Mouse (Mus musculus) embryonic facial prominence, embryonic 11.5 days (tissue): ENCODE measurements around the gene Jmjd7. TPM values are rescaled to one million over a fixed set of nuclear protein-coding genes. Genes with fewer than 3 reads are reported as not detected.

ENCODE experiments used
- ATAC-seq: fragments of 200-750 bp; cut with Nextera tagmentation; replicated peaks from 2 replicates; pipeline ENCODE4 v1.8.0; 2017; ENCODE audit warnings: low read depth; ENCODE audit not compliant: insufficient number of reproducible peaks, low FRiP score, low TSS enrichment
- DNase-seq: peaks from one replicate; pipeline ENCODE4 v3.0.0-alpha.2; 2015; ENCODE audit warnings: low spot score
- H3K27ac ChIP-seq: fragments of 300-500 bp; sonication (generic); replicated peaks from 2 replicates; pipeline ENCODE4 v1.5.1; 2014; ENCODE audit warnings: mild to moderate bottlenecking, low read depth, low read length, control low read depth
- H3K27me3 ChIP-seq: fragments of 300-500 bp; sonication (generic); 2 replicates; pipeline ENCODE4 v1.6.1; 2014; ENCODE audit warnings: mild to moderate bottlenecking, low read length, moderate library complexity, mixed read lengths; ENCODE audit not compliant: control insufficient read depth, insufficient read depth
- H3K36me3 ChIP-seq: fragments of 300-500 bp; sonication (generic); replicated peaks from 2 replicates; pipeline ENCODE4 v1.6.1; 2014; ENCODE audit warnings: low read depth, mild to moderate bottlenecking, low read length, moderate library complexity, mixed read lengths; ENCODE audit not compliant: control insufficient read depth, insufficient read depth
- H3K4me1 ChIP-seq: fragments of 300-500 bp; sonication (generic); 2 replicates; pipeline ENCODE4 v1.6.1; 2014; ENCODE audit warnings: low read length, mixed read lengths; ENCODE audit not compliant: control insufficient read depth, insufficient read depth
- H3K4me2 ChIP-seq: fragments of 300-500 bp; sonication (generic); 2 replicates; pipeline ENCODE4 v1.6.1; 2014; ENCODE audit warnings: low read depth, mild to moderate bottlenecking, control low read depth, low read length, moderate library complexity
- H3K4me3 ChIP-seq: fragments of 300-500 bp; sonication (generic); 2 replicates; pipeline ENCODE4 v1.5.1; 2014; ENCODE audit warnings: low read depth, low read length, control low read depth
- H3K9ac ChIP-seq: fragments of 300-500 bp; sonication (generic); replicated peaks from 2 replicates; pipeline ENCODE4 v1.6.1; 2014; ENCODE audit warnings: mild to moderate bottlenecking, control low read depth, low read length
- H3K9me3 ChIP-seq: fragments of 300-500 bp; sonication (generic); replicated peaks from 2 replicates; pipeline ENCODE4 v1.6.1; 2016; ENCODE audit warnings: mild to moderate bottlenecking, low read length, inconsistent platforms, mixed read lengths; ENCODE audit not compliant: control insufficient read depth
- WGBS: fragments of 180-500 bp; shearing (Covaris S2); extraction: QIAGEN DNeasy Blood & Tissue Kit; methylation state at CpG from one replicate; pipeline ENCODE4 v1.1.7; 2014; 5-methylcytosine and 5-hydroxymethylcytosine counted together
- polyA plus RNA-seq: library from polyadenylated mRNA; unstranded; fragments of >200 nt; fragmentation: Nextera tagmentation; extraction: Ambion mirVana; gene quantifications from 2 replicates; pipeline ENCODE4 v1.2.1, GENCODE M21; 2014

Gene Jmjd7
- polyA plus RNA-seq, 1 experiment from 2014 or later: 15.4 TPM

- no peaks in the 10 kb centered on the region for H3K4me1 ChIP-seq
- no peaks in the 10 kb centered on the region for H3K9me3 ChIP-seq
- no peak overlapping the region for H3K4me3 ChIP-seq
- H3K27me3 ChIP-seq: no peaks in the 10 kb centered on the region
- no peak overlapping the region for H3K9ac ChIP-seq
- 81% methylated on average over 2 of the region's 2 CpGs for WGBS
- DNase-seq (no peak), ATAC-seq (no peak)
- H3K36me3 ChIP-seq: no peaks in the 10 kb centered on the region
- H3K27ac ChIP-seq: no peak overlapping the region
- H3K4me2 ChIP-seq: no peak overlapping the region
These were observed 34.9 kb upstream of the Jmjd7 start for GRCm38 (mm10) chr2:119992349-119992748.

GRCm38 (mm10) chr2:119993515-119993914 lies 33.8 kb upstream of the Jmjd7 start:
- DNase-seq: no peak
- Histone ChIP-seq H3K9ac (no peak overlapping the region), H3K27ac (no peak overlapping the region), H3K9me3 (no peaks in the 10 kb centered on the region), H3K27me3 (no peaks in the 10 kb centered on the region), H3K36me3 (no peaks in the 10 kb centered on the region), H3K4me2 (no peak overlapping the region), H3K4me3 (no peak overlapping the region), H3K4me1 (no peaks in the 10 kb centered on the region)
- no peak for ATAC-seq
- WGBS: 64% methylated on average over 2 of the region's 2 CpGs

GRCm38 (mm10) chr2:119994839-119995238 lies 32.4 kb upstream of the Jmjd7 start:
- no peaks in the 10 kb centered on the region for H3K9me3 ChIP-seq
- ATAC-seq (no peak), DNase-seq (no peak)
- 89% methylated on average over 6 of the region's 6 CpGs for WGBS
- H3K4me3 ChIP-seq: no peak overlapping the region
- no peaks in the 10 kb centered on the region for H3K4me1 ChIP-seq
- H3K27ac ChIP-seq: peak overlapping the region; percentile 52
- no peaks in the 10 kb centered on the region for H3K36me3 ChIP-seq
- H3K9ac ChIP-seq: 0 out of 2 replicates have a peak overlapping the region, but pooled peaks have one; percentile 9
- H3K27me3 ChIP-seq: no peaks in the 10 kb centered on the region
- no peak overlapping the region for H3K4me2 ChIP-seq

GRCm38 (mm10) chr2:119995391-119996281 lies 31.6 kb upstream of the Jmjd7 start:
- DNase-seq: peak; percentile 83
- no peaks in the 10 kb centered on the region for H3K9me3 ChIP-seq
- 44% methylated on average over 9 of the region's 9 CpGs for WGBS
- H3K36me3 ChIP-seq: no peaks in the 10 kb centered on the region
- H3K4me1 ChIP-seq: no peaks in the 10 kb centered on the region
- H3K4me3 ChIP-seq: no peak overlapping the region
- ATAC-seq: 0 out of 2 replicates have a peak, but pooled peaks have one; percentile 58
- no peaks in the 10 kb centered on the region for H3K27me3 ChIP-seq
- no peak overlapping the region for H3K4me2 ChIP-seq
- peak overlapping the region; percentile 52 for H3K27ac ChIP-seq
- H3K9ac ChIP-seq: no peak overlapping the region

- H3K36me3 ChIP-seq: no peaks in the 10 kb centered on the region
- H3K4me1 ChIP-seq: no peaks in the 10 kb centered on the region
- no peaks in the 10 kb centered on the region for H3K9me3 ChIP-seq
- ATAC-seq (no peak), DNase-seq (no peak)
- H3K4me2 ChIP-seq: no peak overlapping the region
- H3K27ac ChIP-seq: no peak overlapping the region
- 82% methylated on average over 4 of the region's 4 CpGs for WGBS
- no peak overlapping the region for H3K4me3 ChIP-seq
- H3K9ac ChIP-seq: no peak overlapping the region
- no peaks in the 10 kb centered on the region for H3K27me3 ChIP-seq
These were observed 29.9 kb upstream of the Jmjd7 start for GRCm38 (mm10) chr2:119997354-119997753.

- H3K4me1 ChIP-seq: no peaks in the 10 kb centered on the region
- ATAC-seq (no peak), DNase-seq (no peak)
- no peak overlapping the region for H3K9ac ChIP-seq
- no peak overlapping the region for H3K4me3 ChIP-seq
- no peak overlapping the region for H3K4me2 ChIP-seq
- no peaks in the 10 kb centered on the region for H3K27me3 ChIP-seq
- H3K9me3 ChIP-seq: no peaks in the 10 kb centered on the region
- no peak overlapping the region for H3K27ac ChIP-seq
- H3K36me3 ChIP-seq: no peaks in the 10 kb centered on the region
- WGBS: 92% methylated on average over 2 of the region's 2 CpGs
These were observed 27.6 kb upstream of the Jmjd7 start for GRCm38 (mm10) chr2:119999731-120000130.

GRCm38 (mm10) chr2:120000882-120001584 lies 26.2 kb upstream of the Jmjd7 start:
- H3K9me3 ChIP-seq: no peaks in the 10 kb centered on the region
- ATAC-seq: peak; percentile 46; the same call in 1 of the 2 replicates
- H3K27ac ChIP-seq: no peak overlapping the region

GRCm38 (mm10) chr2:120001956-120002355 lies 25.3 kb upstream of the Jmjd7 start:
- ATAC-seq: no peak
- no peak overlapping the region for H3K9ac ChIP-seq
- 76% methylated on average over 4 of the region's 4 CpGs for WGBS

More at GRCm38 (mm10) chr2:120000882-120001584, 26.2 kb upstream of the Jmjd7 start:
- no peak overlapping the region for H3K4me2 ChIP-seq
- H3K36me3 ChIP-seq: no peaks in the 10 kb centered on the region
- peak; percentile 25 for DNase-seq
- H3K9ac ChIP-seq: no peak overlapping the region
- no peaks in the 10 kb centered on the region for H3K4me1 ChIP-seq
- H3K27me3 ChIP-seq: no peaks in the 10 kb centered on the region
- WGBS: 57% methylated on average over 3 of the region's 3 CpGs
- no peak overlapping the region for H3K4me3 ChIP-seq

More at GRCm38 (mm10) chr2:120001956-120002355, 25.3 kb upstream of the Jmjd7 start:
- Histone ChIP-seq H3K4me1 (no peaks in the 10 kb centered on the region), H3K36me3 (no peaks in the 10 kb centered on the region), H3K4me3 (no peak overlapping the region), H3K4me2 (no peak overlapping the region), H3K27ac (no peak overlapping the region), H3K9me3 (no peaks in the 10 kb centered on the region), H3K27me3 (no peaks in the 10 kb centered on the region)
- DNase-seq: no peak
